Mouse (Mus musculus): ENCODE measurements around the gene Olfr1221.
"Not testable (repeated sequence)": the region's sequence is repeated elsewhere in the genome, so short reads cannot be mapped to it uniquely, and the experiment has no call there.

The Olfr1221 gene

DNA sequence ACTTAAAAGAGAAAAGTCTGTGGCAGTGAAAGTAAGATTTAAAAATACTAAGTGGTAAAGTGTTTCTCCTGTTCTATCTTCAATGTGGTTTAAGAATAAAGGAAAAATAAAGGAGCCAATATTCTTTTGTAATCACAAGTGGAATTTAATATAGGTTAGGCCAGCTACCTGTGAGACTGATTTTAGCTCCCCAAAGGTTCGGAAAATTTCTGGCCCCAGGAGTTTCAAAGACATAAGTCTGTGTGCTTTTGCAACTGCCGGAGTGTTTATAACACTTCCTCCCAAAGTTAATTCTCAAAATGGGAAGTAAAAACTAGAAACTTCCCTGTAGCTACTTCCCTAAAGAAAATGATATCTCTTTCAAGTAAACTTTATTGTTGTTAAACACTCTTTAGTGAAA, at the start of gene Olfr1221:
Gene Olfr1221 (minus strand): TSS at position 101 of the 400 bp plus-strand sequence.
- DNase-seq (ENCODE audit: low spot score in 2 of 2): no peak

DNA sequence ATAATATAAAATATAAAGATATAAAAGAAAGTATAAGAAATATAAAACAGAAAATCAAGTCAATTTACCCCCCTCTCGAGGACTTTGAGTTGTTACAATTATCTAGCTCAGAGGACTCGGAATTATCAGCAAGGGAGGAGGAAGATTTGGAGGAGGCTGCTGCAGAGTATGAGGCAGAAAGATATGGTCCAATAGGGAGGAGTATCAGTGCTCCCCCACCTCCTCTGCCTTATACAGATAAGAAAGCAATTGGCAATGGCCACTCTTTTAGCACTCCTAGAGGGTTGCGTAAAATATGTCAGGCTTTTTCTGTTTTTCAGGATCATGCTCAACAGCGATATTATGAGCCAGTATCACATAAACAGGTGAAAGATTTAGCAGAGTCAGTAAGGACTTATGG, 47.6 kb upstream of the Olfr1221 start:
- DNase-seq (ENCODE audit: low spot score in 2 of 2): not testable (repeated sequence)

DNA sequence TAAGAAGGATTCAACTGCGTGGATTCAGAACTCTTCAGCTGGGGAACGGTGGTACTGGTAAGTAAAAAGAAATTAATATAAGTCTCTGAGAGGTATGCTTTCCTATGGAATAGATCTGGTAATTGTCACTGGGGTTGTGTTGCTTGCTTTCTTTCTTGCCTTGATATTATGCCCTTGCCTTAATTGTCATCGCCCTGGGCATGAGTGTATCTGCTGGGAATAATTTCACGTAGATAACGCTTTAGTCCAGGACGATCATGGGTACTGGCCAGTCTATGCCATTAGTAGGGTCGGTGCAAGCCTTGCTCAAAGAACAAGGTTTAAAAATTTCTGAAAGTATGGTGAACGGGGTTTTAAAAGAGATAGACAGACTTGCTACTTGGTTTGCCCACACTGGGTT, 46.9 kb upstream of the Olfr1221 start, which contains the start of gene Olfr1224-ps1:
Gene Olfr1224-ps1 (minus strand): TSS at position 101 of the 400 bp plus-strand sequence.
- DNase-seq (ENCODE audit: low spot score in 2 of 2): not testable (repeated sequence)

DNA sequence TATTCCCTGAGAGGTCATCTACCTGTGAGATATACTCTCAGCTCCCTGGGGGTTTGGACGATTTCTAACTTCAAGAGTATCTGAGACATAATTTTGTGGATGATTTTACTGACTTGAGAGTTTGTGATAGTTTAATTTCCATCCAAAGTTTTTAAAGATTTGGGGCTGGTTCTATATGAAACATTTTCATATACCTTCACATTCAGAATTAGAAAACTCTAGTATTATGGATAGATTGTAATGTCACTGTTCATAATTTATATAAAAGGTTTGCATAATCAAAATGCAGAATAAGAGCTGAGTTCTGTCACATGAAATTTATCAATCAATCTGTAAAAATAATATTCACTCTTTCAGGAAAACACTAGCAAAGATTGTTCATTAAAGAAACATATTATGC, 34.4 kb upstream of the Olfr1221 start, which contains the start of gene Olfr1223:
Gene Olfr1223 (minus strand): TSS at position 101 of the 400 bp plus-strand sequence.
- no peak for DNase-seq (ENCODE audit: low spot score in 2 of 2)

DNA sequence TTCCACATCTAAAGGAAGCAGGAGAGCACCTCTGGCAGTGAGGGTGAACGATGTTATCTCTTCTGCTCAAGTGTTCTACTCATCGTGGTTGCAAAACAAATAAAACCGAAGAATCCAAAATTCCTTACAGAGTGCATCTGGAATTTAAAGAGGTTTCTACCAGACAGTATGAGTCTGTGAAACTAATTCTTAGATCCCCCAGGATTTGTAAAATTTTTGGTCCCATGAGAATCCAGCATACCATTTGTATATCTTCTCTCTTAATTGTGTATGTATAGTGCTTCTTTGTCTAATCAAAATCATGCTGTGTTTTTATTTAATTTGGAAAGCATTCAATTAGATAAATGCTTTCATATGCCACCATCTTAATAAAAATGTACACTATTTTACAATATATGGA, 15.9 kb upstream of the Olfr1221 start, which contains the start of gene Olfr1222:
Gene Olfr1222 (minus strand): TSS at position 101 of the 400 bp plus-strand sequence.
- DNase-seq (ENCODE audit: low spot score in 2 of 2): no peak

DNA sequence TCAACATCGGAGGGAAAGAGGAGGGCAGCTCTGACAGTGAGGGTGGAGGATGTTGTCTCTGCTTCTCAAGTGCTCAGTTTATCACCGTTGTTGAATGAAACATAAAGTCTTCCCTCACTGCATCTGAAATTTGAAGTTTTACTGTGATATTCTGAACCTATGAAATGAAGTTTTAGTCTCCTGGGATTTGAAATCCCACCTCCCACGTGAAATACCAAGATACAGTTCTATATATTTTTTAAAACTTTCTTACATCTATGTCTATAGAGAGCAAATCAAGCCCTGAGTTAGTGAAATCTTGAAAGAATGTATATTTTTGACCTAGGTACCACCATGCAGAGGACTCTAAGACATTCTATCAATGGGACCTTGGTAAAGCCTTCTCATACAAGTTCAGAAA, 10.3 kb downstream of the Olfr1221 start, which contains the start of gene Olfr1220:
Gene Olfr1220 (minus strand): TSS at position 101 of the 400 bp plus-strand sequence.
- no peak for DNase-seq (ENCODE audit: low spot score in 2 of 2)

DNA sequence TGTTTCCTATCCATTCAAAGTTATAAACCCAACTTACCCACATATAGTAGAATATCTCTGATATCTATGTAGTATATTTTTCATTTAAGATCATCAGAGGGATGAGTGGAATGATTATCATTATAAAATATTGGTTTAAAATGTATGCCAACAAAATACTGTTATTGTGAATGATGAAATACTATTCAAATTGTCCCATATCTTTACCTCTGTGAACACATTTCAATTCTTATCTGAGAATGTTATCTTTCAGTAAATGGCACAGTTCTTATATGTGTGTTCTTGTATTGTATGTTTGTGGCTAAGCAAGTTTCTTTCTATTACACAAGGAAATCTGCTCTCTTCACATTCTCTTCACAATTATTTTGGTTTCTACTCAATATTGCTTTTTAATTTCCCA, 11.4 kb downstream of the Olfr1221 start:
- DNase-seq (ENCODE audit: low spot score in 2 of 2): no peak

DNA sequence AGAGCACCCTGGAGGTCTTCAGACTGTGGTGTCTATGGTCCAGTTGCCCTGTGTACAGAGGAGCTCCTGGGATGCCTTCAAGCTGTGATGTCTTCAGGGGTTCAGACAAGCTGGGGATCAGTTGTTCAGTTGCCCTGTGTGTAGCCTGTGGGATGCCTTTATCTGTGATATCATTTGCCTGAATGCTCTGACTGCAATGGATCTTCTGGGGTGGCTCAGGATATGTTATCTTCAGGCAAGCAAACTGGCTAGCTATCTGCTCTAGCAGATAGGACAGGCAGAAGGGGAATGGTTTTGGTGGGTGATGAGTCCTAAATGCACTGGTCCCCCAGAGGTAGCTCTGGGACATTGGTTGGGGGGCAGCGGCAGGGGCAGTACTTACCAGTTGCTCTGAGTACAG, 23.2 kb downstream of the Olfr1221 start:
- no peak for DNase-seq (ENCODE audit: low spot score in 2 of 2)

DNA sequence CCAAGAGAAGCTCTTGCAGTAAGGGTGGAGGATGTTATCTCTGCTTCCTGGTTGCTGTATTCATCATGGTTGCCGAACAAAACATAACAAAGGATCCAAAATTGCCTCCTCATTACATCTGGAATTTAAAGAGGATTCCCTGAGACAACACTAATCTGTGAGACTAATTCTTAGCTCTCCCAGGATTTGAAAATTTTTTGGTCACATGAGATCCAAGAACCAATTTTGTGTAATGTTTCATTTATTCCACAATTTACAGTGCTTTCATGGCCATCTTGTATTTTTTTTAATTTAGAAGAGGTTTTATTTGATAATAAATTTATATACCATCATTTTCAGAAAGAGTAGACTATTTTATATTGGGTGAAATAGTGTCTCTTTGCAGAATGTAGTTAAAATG, 33.7 kb downstream of the Olfr1221 start, which contains the start of gene Olfr1219:
Gene Olfr1219 (minus strand): TSS at position 101 of the 400 bp plus-strand sequence.
- DNase-seq (ENCODE audit: low spot score in 2 of 2): no peak

DNA sequence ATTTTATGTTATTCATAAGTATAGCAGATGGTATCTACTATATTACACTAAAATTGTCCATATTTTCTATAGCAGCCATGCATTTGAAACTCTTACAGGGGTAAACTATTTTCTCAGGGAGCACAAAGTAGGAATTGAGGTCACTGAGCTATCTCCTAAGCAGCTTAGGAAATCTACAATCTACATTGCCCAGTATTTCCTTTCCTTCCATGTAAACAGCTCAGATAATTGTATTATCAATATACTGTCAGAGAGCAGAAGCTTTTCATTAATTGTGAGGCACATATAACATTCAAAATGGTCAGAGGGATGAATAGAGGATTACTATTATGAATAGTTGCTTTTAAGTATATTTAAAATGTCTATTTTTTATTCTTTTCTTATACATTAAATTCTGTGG, 35.6 kb downstream of the Olfr1221 start:
- DNase-seq (ENCODE audit: low spot score in 2 of 2): no peak

DNA sequence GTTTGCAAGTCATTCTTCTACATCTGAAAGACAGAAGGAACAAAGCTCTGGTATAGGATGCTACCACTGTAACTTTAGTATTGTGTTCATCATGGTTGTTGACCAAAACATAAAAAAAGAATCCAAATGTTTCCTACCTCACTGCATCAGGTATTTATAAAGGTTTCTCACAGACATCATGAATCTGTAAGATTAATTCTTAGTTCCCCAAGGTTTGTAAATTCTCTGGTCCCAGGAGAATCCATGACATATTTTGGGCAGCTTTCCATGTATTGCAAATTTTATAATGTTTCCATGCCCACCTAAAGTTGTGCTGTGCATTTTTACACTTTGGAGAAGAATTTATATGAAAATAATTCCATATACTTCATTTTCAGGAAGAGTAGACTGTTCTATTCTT, 56.0 kb downstream of the Olfr1221 start, which contains the start of gene Olfr1218:
Gene Olfr1218 (minus strand): TSS at position 101 of the 400 bp plus-strand sequence.
- no peak for DNase-seq (ENCODE audit: low spot score in 2 of 2)
